Mouse (Mus musculus) kidney, embryonic 16.5 days (tissue): ENCODE measurements around the gene Nxpe4. TPM values are rescaled to one million over a fixed set of nuclear protein-coding genes. Genes with fewer than 3 reads are reported as not detected.

Source experiments
- ATAC-seq: fragments of 200-750 bp; cut with Nextera tagmentation; 2 replicates; pipeline ENCODE4 v1.8.0; 2017; ENCODE audit warnings: moderate TSS enrichment; ENCODE audit not compliant: low FRiP score, low TSS enrichment
- H3K27ac ChIP-seq: fragments of 300-500 bp; sonication (generic); 2 replicates; pipeline ENCODE4 v1.5.1; 2014; ENCODE audit warnings: low read length
- H3K27me3 ChIP-seq: fragments of 300-500 bp; sonication (generic); 2 replicates; pipeline ENCODE4 v1.6.1; 2014; ENCODE audit warnings: low read length, control low read depth, mixed read lengths; ENCODE audit not compliant: insufficient read depth
- H3K36me3 ChIP-seq: fragments of 300-500 bp; sonication (generic); 2 replicates; pipeline ENCODE4 v1.6.1; 2014; ENCODE audit warnings: low read length, control low read depth, mixed read lengths; ENCODE audit not compliant: insufficient read depth
- H3K4me1 ChIP-seq: fragments of 300-500 bp; sonication (generic); 2 replicates; pipeline ENCODE4 v1.6.1; 2014; ENCODE audit warnings: low read length, control low read depth, mixed read lengths; ENCODE audit not compliant: insufficient read depth
- H3K4me2 ChIP-seq: fragments of 300-500 bp; sonication (generic); replicated peaks from 2 replicates; pipeline ENCODE4 v1.6.1; 2014; ENCODE audit warnings: low read depth, low read length
- H3K4me3 ChIP-seq: fragments of 300-500 bp; sonication (generic); 2 replicates; pipeline ENCODE4 v1.5.1; 2014; ENCODE audit warnings: mild to moderate bottlenecking, low read length
- H3K9ac ChIP-seq: fragments of 300-500 bp; sonication (generic); replicated peaks from 2 replicates; pipeline ENCODE4 v1.6.1; 2014; ENCODE audit warnings: low read length
- H3K9me3 ChIP-seq: fragments of 300-500 bp; sonication (generic); 2 replicates; pipeline ENCODE4 v1.6.1; 2016; ENCODE audit warnings: low read length, control low read depth
- WGBS: fragments of 180-500 bp; shearing (Covaris S2); extraction: QIAGEN DNeasy Blood & Tissue Kit; methylation state at CpG from one replicate; pipeline ENCODE4 v1.1.7; 2014; 5-methylcytosine and 5-hydroxymethylcytosine counted together
- polyA plus RNA-seq: library from polyadenylated mRNA; unstranded; fragments of >200 nt; fragmentation: Nextera tagmentation; extraction: Ambion mirVana; gene quantifications from 2 replicates; pipeline ENCODE4 v1.2.1, GENCODE M21; 2015

Nxpe4 gene
- polyA plus RNA-seq, 1 experiment from 2014 or later: 8.1 TPM

GRCm38 (mm10) chr9:48238153-48238755 lies 76.4 kb downstream of the Nxpe4 start:
- H3K4me1 ChIP-seq: no peaks in the 10 kb centered on the region
- ATAC-seq: no peak
- H3K4me3 ChIP-seq: no peak overlapping the region
- H3K27ac ChIP-seq: no peak overlapping the region
- 83% methylated on average over 9 of the region's 9 CpGs for WGBS
- H3K9me3 ChIP-seq: no peaks in the 10 kb centered on the region
- no peak overlapping the region for H3K4me2 ChIP-seq
- H3K27me3 ChIP-seq: no peaks in the 10 kb centered on the region
- H3K9ac ChIP-seq: no peak overlapping the region
- no peaks in the 10 kb centered on the region for H3K36me3 ChIP-seq

DNA sequence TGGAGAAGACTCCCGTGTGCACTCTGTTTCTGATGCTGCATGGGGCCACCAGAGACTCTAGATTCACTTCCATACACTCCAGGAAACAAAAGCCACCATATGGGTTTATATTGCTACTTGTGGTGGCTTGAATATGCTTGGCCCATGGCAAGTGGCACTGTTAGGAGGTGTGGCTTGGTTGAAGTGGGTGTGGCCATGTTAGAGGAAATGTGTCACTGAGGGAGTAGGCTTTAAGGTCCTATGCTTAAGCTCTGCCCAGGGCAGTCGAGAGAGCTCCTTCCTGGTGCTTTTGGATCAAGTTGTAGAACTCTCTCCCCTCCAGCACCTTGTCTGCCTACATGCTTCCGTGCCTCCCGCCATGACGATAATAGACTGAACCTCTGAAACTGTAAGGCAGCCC lies 77.6 kb downstream of the Nxpe4 start:
- 84% methylated on average over 5 of the region's 5 CpGs for WGBS
- no peak overlapping the region for H3K4me2 ChIP-seq
- H3K36me3 ChIP-seq: no peaks in the 10 kb centered on the region
- no peak overlapping the region for H3K27ac ChIP-seq
- no peaks in the 10 kb centered on the region for H3K27me3 ChIP-seq
- H3K9me3 ChIP-seq: no peaks in the 10 kb centered on the region
- no peaks in the 10 kb centered on the region for H3K4me1 ChIP-seq
- ATAC-seq: no peak
- no peak overlapping the region for H3K9ac ChIP-seq
- H3K4me3 ChIP-seq: no peak overlapping the region

DNA sequence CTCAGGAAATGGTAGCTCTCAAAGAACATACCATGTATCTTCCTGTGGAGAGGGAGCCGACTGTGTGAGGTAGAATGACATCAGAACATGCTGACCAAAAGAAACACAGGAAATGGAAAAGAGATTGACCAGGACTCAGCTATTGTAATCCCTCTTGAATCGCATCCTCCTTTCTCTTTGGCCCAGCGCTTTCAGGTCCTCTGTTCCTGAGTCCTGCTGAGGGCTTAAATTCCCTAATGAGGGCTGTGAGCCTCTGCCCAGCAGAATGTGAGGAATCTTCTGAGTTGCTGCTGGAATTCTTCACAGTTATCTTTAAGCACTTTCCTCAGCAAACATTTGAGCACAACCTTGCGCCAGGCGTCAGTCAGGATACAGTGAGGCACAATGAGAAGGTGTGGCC lies 78.6 kb downstream of the Nxpe4 start:
- WGBS: 71% methylated on average over 5 of the region's 5 CpGs
- no peaks in the 10 kb centered on the region for H3K4me1 ChIP-seq
- ATAC-seq: no peak
- no peak overlapping the region for H3K4me2 ChIP-seq
- H3K36me3 ChIP-seq: no peaks in the 10 kb centered on the region
- H3K27ac ChIP-seq: no peak overlapping the region
- H3K9me3 ChIP-seq: no peaks in the 10 kb centered on the region
- H3K4me3 ChIP-seq: no peak overlapping the region
- H3K27me3 ChIP-seq: no peaks in the 10 kb centered on the region
- no peak overlapping the region for H3K9ac ChIP-seq

GRCm38 (mm10) chr9:48241791-48242190 lies 80.0 kb downstream of the Nxpe4 start:
- 90% methylated on average over 1 of the region's 1 CpGs for WGBS

GRCm38 (mm10) chr9:48242756-48243155 lies 80.9 kb downstream of the Nxpe4 start:
- no peak overlapping the region for H3K9ac ChIP-seq
- H3K9me3 ChIP-seq: no peaks in the 10 kb centered on the region
- no peaks in the 10 kb centered on the region for H3K27me3 ChIP-seq
- no peak for ATAC-seq
- no peak overlapping the region for H3K27ac ChIP-seq
- WGBS: 89% methylated on average over 2 of the region's 2 CpGs
- no peaks in the 10 kb centered on the region for H3K4me1 ChIP-seq
- H3K4me2 ChIP-seq: no peak overlapping the region
- H3K36me3 ChIP-seq: no peaks in the 10 kb centered on the region
- no peak overlapping the region for H3K4me3 ChIP-seq

More at GRCm38 (mm10) chr9:48241791-48242190, 80.0 kb downstream of the Nxpe4 start:
- Histone ChIP-seq H3K36me3 (no peaks in the 10 kb centered on the region), H3K4me1 (no peaks in the 10 kb centered on the region), H3K9me3 (no peaks in the 10 kb centered on the region), H3K4me3 (no peak overlapping the region), H3K27ac (no peak overlapping the region), H3K27me3 (no peaks in the 10 kb centered on the region), H3K4me2 (no peak overlapping the region), H3K9ac (no peak overlapping the region)
- ATAC-seq: no peak

GRCm38 (mm10) chr9:48244175-48244574 lies 82.4 kb downstream of the Nxpe4 start:
- no peak overlapping the region for H3K4me2 ChIP-seq
- H3K9me3 ChIP-seq: no peaks in the 10 kb centered on the region
- no peaks in the 10 kb centered on the region for H3K36me3 ChIP-seq
- no peak overlapping the region for H3K9ac ChIP-seq
- H3K4me3 ChIP-seq: no peak overlapping the region
- no peak for ATAC-seq
- no peaks in the 10 kb centered on the region for H3K4me1 ChIP-seq
- H3K27ac ChIP-seq: no peak overlapping the region
- 81% methylated on average over 3 of the region's 3 CpGs for WGBS
- H3K27me3 ChIP-seq: no peaks in the 10 kb centered on the region

DNA sequence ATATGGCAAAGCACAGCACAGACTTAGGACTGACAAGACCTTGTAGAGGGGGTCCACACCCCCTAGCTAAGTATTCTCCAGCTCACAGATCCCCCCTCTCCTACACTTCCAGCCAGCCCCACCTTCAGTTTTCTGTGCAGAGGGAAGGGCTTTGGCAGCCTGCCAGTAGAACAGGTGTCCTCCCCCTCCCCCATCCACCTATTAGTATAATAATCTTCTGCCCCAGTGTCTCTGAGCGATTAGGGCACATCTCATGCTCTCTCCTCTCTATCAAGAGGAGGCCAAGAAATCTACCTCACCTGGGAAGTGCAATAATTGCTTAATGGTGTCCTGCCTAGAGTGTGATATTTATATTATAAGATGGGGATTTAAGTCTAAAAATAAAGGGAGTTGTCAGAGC lies 83.7 kb downstream of the Nxpe4 start:
- H3K4me3 ChIP-seq: no peak overlapping the region
- no peak overlapping the region for H3K9ac ChIP-seq
- H3K4me2 ChIP-seq: no peak overlapping the region
- WGBS: 73% methylated on average over 1 of the region's 1 CpGs
- no peaks in the 10 kb centered on the region for H3K9me3 ChIP-seq
- no peak for ATAC-seq
- no peaks in the 10 kb centered on the region for H3K27me3 ChIP-seq
- H3K27ac ChIP-seq: no peak overlapping the region
- H3K4me1 ChIP-seq: no peaks in the 10 kb centered on the region
- no peaks in the 10 kb centered on the region for H3K36me3 ChIP-seq

GRCm38 (mm10) chr9:48247276-48247675 lies 85.5 kb downstream of the Nxpe4 start:
- no peaks in the 10 kb centered on the region for H3K9me3 ChIP-seq
- H3K9ac ChIP-seq: no peak overlapping the region
- peaks cover 5% of the 10 kb centered on the region for H3K4me1 ChIP-seq
- 87% methylated on average over 5 of the region's 5 CpGs for WGBS
- no peaks in the 10 kb centered on the region for H3K36me3 ChIP-seq
- no peak for ATAC-seq
- no peaks in the 10 kb centered on the region for H3K27me3 ChIP-seq
- H3K4me3 ChIP-seq: no peak overlapping the region
- H3K27ac ChIP-seq: no peak overlapping the region
- no peak overlapping the region for H3K4me2 ChIP-seq

- Histone ChIP-seq H3K4me2 (peak overlapping the region; percentile 46), H3K4me1 (peaks cover 7% of the 10 kb centered on the region), H3K4me3 (peak overlapping the region; percentile 18; the same call in 1 of the 2 replicates), H3K27ac (no peak overlapping the region), H3K27me3 (no peaks in the 10 kb centered on the region), H3K9ac (no peak overlapping the region), H3K36me3 (no peaks in the 10 kb centered on the region), H3K9me3 (no peaks in the 10 kb centered on the region)
- no peak for ATAC-seq
- 7% methylated on average over 8 of the region's 8 CpGs for WGBS
These were observed 90.4 kb downstream of the Nxpe4 start for GRCm38 (mm10) chr9:48252236-48252635.

DNA sequence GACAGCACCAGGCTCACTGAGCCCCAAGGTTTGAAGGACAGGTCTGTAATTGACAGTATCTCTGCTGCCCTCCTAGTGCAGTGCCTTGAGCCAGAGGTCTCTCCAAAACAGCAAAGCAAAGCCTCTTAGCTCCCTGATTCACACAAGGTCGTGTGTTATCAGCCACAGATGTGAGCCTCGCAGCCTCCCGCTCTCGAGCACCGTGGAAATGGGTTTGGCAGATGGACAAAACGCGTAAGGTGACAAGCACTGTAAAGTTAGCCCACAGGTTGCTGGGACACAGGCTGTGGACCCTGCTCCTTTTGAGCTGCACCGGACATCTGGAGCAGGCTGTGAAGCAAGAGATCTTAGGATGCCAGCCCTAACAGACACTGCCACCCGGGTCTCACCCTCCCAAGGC lies 95.2 kb downstream of the Nxpe4 start:
- H3K9ac ChIP-seq: no peak overlapping the region
- H3K36me3 ChIP-seq: no peaks in the 10 kb centered on the region
- WGBS: 72% methylated on average over 9 of the region's 9 CpGs
- no peak overlapping the region for H3K27ac ChIP-seq
- no peak for ATAC-seq
- H3K27me3 ChIP-seq: no peaks in the 10 kb centered on the region
- no peak overlapping the region for H3K4me3 ChIP-seq
- H3K9me3 ChIP-seq: no peaks in the 10 kb centered on the region
- H3K4me2 ChIP-seq: no peak overlapping the region
- H3K4me1 ChIP-seq: peaks cover 5% of the 10 kb centered on the region
